Mouse (Mus musculus): ENCODE measurements around the gene Opa3.

Gene Opa3

DNA sequence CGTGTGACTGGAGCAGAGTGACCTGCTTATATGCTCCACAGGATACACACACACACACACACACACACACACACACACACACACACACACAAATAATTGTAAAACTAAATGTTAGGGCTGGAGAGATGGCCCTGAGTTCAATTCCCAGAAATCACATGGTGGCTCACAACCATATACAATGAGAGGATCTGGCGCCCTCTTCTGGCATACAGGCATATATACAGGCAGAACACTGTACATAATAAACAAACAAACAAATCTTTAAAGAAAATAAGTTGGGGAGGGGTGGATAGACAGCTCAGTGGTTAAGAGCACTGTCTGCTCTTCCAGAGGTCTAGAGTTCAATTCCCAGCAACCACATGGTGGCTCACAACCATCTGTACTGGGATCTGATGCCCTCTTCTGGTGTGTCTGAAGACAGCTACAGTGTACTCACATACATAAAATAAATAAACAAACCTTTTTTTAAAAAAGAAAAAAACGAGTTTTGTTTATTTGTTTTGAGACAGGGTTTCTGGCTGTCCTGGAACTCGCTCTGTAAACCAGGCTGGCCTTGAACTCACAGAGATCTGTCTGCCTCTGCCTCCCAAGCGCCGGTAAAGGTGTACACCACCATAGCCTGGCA is 53.7 kb downstream of the Opa3 start:
- DNase-seq (ENCODE audit: low read depth), result peak; percentile 63

DNA sequence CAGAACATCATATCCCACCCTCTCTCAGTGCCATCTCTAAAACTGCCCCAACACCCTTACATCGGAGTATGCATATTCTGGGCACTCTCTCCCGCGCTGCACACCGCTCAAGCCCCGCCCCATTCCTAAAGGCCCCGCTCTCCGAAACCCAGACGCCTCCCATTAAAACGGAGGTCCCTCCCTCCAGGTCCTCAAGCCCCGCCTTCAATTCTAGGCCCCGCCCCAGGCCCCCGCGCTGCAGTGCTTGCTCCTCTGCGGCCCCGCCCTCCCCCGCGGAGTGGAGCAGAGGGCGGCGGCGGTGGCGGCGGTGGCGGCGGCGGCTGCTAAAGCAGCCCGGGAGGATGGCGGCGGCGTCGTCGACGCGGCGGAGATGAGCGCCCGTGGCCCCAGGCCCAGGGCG is 54.3 kb downstream of the Opa3 start, which contains the start of gene Rtn2:
Rtn2 (plus strand) TSS at position 240 of the 400 bp plus-strand sequence.
- no peak for DNase-seq (ENCODE audit: low read depth)

DNA sequence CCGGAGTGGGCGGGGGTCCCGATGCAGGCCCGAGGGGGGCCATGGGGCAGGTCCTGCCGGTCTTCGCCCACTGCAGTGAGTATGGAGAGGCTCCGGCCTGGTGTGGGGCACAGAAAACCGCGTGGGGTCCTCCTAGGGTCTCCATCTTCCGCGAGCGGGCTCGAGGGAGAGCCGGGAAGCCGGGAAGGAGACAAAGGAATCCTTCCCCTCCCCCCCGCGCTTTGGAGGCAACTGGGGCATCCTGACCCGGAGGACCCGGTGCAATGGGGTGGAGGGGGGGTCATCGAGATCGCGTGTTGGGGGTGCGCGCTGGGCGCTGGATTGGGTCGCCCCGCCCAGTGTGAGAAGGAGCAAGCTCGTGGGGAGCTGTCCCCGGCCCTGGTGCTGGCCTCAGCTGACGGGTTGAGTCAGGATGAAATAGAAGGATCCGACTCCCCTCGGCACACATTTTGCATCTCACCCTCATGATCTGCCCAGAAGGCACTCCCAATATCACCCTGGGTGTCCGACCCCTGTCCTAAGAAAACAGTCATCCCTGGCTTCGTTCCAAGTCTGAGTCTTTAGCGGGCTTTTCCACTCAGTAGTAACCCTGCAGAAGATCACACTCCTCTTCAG is 54.8 kb downstream of the Opa3 start:
- peak; percentile 67 for DNase-seq (ENCODE audit: low read depth)

DNA sequence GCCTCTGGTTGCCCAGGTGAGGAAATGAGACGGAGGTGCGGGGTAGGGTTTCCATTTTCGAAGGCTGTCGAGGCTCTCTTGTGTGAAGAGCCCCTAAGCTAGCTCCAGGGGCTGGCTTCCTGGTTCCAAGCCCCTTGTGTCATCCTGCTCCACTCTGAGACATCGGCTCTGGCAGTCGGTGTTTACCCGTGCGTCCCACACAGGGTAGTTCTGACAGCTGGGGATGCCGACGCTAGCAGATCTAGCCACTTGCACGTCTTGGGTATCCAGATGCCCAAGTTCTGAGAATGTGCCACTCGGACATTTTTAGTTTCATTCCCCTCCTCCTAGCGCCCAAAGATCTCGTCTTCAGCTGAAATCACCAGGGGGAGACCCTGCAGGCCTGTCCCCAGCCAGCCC is 55.3 kb downstream of the Opa3 start:
- no peak for DNase-seq (ENCODE audit: low read depth)

DNA sequence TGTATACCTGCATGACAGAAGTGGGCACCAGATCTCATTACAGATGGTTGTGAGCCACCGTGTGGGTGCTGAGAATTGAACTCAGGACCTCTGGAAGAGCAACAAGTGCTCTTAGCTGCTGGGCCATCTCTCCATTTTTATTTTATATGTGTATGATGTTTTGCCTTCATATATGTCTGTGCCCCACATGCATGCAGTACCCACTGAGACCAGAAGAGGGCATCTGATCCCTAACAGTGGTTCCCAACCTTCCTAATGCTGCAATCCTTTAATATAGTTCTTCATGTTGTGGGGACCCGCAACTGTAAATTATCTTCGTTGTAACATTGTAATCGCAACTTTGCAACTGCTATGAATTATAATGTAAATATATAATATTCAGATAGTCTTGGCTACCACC is 56.6 kb downstream of the Opa3 start:
- DNase-seq (ENCODE audit: low read depth), result peak; percentile 83

DNA sequence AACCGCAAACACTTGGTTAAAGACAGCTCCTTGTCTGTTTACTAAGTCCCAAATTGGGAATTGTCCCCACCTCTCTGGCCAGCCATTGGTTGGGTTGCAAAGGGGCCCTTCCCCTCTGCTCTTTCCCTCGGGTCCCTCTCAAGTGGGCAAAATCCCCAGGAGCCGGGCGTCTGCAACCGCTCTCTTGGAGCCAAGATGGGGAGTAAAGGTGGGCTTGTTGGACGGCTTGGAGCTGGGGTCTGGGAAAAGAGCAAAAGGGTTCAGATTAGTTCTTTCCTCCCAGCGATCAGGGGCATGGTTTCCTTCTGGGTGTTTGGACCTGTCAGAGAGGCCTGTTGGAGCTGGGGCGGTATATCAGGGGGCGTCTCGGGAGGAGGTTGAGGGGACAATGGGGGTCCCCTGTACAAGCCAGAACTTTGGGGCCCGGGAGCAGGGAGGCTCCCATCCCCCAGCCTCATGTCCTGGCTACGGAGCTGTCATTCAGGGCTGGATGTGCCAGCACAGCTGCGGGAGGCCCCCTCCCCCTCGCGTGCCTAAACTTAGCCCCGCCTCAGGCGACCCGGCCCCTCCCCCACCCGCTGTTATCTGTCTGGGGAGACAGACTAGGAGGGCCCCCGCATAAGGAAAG is 62.9 kb downstream of the Opa3 start:
- no peak for DNase-seq (ENCODE audit: low read depth)

DNA sequence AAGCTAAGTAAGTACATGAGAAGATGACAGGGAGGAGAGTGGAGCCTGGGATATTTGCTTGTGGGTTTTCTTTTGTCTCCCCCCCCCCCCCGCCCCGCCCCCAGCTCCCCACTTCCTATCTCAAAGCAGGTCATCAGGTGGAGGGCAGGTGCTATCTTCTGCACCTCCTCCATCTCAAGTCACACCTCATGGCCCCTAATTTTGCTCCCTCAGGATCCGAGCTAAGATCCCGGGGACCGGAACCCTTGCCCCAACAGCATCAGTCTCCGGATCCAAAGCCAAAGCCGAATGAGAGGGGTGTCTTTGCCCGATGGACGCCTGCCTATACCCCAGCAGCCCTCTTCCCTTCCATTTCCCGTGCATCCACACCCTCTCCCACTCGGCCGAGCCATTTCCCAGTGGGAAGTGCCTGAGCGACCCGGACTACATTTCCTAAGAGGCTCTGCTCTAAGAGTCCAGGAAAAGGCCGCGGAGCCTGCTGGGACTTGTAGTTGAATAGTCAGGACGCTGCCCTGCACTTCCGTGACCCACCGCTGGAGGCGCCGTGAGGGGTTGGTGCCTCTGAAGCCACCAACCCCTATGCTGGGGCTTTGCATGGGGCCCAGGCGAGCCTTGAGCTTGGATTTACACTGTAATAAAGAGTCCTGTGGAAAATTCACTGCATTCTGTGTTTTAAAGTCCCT is 67.5 kb downstream of the Opa3 start:
- peak; percentile 98 for DNase-seq (ENCODE audit: low read depth)

DNA sequence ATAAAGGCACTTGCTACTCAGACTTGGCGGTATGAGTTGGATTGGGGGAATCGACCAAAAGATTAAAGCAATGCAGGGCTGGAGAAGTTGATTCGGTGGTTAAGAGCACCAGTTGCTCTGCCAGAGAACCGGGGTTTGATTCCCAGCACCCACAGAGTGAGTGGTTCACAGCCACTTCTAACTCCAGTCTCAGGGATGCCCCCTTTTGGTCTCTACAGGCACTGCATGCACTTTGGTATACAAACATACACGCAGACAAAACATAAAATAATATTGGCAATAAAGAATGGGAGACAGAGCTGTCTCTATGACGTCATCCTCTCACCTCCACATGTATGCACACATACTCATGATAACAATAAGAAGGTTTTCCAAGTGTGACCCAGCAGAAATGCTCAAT is 68.9 kb downstream of the Opa3 start:
- no peak for DNase-seq (ENCODE audit: low read depth)

DNA sequence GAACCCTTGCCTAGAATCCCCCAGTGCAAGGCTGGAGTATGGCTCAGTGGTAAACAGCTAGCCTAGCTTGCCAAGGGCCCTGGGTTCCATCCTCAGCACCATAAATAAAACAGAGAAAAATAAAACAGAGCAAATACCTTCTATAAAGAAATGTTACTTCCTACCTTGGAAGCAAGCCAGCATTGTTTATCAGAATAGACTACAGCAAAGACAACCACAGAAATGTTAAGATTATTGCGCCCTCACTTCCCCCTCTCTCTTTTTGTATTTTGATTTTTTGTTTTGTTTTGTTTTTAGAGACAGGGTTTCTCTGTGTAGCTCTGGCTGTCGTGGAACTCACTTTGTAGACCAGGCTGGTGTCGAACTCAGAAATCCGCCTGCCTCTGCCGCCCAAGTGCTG is 69.7 kb downstream of the Opa3 start:
- DNase-seq (ENCODE audit: low read depth), result no peak

DNA sequence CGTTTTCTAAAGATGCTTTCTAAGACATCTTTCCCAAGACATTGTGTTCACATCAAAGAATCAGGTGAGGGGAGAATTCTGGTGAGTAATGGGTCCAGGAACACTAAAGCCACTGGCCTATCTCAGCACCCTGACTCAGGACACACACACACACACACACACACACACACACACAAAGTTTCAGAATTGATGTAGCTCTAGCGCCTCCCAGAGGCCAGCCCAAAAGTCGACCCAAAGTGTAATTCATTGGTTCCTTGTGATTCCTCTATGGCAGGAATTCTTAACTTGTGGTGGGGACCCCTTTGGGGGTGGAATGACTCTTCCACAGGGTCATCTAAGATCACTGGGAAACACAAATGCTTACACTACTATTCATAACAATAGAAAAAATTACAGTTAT is 71.1 kb downstream of the Opa3 start:
- peak; percentile 85 for DNase-seq (ENCODE audit: low read depth)

DNA sequence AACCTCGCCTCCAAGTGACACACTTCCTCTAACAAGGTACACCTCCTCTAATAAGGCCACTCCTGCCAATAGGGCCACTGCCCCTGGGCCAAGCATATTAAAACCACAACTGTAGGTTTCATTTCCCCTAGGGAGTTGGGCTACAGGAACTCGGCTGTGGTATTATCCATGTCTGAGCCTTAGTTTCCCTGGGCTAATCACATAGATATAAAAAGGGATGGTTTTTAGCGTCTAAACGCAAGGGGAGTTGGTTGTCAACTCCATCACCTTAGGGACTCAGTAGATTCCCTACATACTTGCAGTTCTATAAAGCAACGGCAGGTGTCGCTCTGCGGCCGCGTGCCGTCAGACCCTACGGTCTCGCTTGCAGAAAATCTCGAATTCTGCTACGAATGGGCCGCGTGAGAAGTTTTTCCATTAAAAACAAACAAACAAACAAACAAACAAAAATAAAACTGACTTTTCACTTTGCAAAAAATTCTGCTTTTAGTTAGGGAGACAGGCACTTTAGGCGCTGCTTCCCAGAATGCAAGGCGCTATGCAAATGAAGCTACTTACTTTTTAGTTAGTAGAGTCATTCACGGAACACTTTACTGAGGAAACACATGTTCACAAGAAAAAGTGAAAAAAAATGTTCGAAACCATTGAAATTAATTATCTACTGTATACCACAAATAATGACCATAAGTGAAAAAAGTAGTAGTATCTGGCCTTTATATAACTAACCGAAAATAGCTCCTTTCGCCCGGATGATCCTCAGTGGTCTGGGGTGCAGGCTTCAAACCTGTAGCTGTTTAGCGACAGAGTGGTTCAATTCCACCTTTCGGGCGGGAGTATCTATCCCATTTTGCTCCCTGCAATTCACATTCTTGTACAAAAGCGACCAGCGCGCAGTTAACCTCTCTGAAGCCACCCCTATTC is 72.6 kb downstream of the Opa3 start:
- peak; percentile 91 for DNase-seq (ENCODE audit: low read depth)

DNA sequence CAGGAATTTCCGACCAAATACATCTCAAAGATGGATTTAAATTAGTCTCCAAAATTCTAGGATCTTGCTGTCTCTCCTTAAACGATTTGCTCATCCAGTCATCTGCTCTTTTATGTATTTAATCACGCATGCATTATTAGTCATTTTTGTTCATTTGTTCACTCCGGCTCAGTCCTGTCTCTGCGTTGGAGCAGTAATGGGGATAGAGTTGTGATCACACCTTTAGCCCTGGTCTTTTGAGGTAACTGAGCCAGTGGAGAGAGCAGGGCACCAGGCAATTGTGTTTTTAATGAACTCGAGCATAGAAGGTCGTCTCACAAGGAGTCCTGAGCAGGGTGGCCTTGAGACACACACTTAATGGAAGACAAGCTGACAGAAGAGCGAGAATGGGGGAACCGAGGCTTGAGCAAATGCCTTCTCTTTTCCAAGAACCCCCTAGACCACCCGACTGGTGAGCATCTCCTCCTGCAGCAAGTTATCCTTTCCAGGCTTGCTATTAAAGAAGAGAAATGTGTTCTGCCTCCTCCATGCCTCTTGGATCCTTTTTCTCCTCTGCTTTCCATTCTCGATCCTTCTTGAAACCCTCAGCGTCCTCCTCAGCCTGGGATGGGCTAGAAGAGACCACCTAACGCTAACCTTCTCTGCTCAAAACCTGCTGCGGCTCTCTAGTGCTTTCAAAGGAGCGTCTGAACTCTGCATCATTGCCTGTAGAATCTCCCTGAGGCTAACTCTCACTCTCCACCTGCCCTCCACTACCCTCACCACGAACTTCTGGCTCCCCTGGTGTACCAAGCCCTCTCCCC is 73.5 kb downstream of the Opa3 start:
- no peak for DNase-seq (ENCODE audit: low read depth)

DNA sequence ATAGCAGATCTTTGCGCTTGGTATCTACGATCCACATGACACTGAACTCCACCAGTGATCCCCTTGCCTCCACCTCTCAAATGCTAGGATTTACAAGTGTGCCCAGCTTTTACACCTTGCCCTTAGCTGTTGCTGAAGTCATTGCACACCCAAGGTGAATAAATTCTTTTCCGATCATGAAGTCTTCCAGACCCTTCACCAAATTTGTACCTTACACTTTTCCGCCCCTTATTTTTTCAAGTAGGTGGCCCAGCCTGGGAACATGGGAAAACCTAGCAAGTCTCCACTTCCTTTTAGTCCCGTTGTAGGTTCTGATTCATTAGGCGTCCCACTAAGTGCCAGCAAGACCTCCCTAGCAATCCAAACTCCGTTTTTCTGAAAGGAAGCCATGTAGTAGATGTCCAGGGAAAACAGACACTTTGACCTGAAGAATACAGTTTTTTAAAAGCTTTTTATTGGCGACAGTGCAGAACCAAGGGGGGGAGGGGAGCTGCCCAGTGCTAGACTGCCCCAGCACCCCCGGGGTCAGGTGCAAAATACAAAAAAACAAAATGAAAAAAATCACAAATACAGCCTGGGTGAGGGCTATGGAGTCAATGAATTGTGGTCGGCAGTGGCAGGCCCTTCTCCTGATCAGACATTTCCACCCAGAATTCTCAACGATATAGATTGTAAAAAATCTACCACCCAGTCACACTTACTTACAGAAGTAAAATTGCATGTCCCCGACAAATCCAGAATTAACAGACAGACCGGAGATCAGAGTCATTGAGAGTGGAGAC is 74.3 kb downstream of the Opa3 start:
- DNase-seq (ENCODE audit: low read depth), result no peak

DNA sequence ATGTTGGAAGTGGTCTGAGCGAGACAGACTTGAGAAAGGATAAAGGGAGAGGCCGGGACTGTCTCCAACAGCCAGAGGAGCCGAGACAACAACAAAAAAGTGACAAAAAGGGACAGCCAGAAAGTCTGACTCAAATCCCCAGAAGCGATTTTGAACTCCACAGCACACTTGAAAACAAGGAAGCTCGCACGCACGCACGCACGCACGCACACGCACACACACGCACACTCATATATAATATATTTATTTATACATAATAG is 74.8 kb downstream of the Opa3 start:
- DNase-seq (ENCODE audit: low read depth), result no peak

DNA sequence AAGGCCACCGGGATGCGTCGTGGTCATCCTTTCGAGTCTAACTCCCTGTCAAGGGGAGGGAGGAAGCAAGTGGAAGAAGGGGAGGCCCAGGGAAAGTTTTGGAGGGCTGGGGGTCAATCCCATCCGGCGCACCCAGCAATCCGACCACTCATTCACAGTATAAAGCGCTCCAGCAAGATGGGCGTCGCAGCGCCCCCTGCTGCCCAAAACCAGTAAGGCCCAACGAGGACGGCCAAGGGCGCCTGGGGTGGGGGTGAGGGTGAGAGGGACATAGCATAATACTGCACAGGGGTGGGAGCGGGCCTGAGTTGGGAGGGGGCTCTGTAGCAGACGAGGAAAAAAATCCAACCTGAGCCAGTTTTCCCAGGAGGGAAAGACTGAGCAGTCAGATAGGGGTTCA is 75.6 kb downstream of the Opa3 start:
- DNase-seq (ENCODE audit: low read depth), result peak; percentile 71

DNA sequence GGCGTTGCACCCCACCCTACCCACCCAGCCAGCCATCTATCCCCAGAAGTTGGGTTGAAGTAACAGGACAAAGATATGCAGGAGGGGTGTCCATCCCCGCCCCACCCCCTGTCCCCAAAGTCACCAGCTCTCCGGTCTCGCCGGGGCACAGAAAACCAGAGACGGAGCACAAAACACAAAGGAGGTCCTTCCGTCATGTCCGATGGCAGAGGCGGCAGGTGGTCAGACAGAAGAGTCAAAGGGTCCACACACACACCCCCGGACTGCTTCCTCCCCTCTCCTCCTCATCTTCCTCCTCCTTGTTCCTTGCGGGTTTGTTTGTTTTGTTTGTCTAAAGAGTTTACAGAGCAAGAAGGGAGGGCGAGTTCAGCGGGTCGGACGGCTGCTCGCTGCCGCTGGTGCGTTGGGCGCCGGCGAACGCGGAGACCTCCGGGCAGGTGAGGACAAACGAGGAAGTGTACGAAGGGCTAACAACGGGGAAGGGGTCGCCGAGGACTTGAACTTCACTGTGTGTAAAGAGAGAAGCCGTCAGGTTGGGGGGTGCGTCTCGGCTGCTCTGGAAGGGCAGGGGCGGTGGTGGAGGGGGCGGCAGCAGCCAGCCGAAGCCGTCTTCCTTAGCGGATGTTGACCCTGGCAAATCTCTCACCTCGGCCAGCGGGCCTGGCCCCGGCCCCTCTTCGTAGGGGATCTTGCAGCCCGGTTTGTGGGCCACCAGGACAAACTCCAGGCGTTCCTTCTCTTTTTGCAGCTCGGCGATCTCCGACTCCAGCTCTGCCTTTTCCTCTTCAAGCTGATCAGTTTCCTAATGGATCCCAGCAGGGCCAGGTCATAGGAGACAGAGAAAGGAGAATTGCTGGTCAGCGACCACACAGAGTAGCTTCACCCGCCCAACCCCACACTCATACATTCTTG is 76.6 kb downstream of the Opa3 start:
- DNase-seq (ENCODE audit: low read depth), result no peak

DNA sequence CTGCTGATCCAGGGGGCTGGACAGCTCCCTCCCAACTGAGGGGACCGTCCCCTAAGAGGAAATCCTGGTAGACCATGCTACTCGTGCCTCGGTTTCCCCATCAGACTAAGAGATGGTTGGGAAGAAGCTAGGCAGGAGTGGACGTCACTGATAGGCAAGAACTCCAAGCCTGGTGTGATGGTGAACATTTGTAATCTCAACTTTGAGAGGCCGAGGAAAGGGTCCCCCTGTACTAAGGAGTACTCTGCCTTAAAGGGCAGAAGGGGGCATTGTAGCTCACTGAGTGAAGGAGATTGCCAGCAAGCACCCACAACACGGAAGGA is 77.2 kb downstream of the Opa3 start:
- DNase-seq (ENCODE audit: low read depth), result no peak
